Mouse (Mus musculus): ENCODE measurements around the gene Akap6. TPM values are rescaled to one million over a fixed set of nuclear protein-coding genes. Genes with fewer than 3 reads are reported as not detected.
A peak's percentile ranks its signal among the peaks of the same experiment; 100 is the strongest.

Akap6 gene
- polyA plus RNA-seq, 1 experiment from 2014 or later: 29.1 TPM

GRCm38 (mm10) chr12:52944949-52945348, 245.8 kb downstream of the Akap6 start:
- Histone ChIP-seq H3K4me3 (no peak overlapping the region), H3K4me1 (no peaks in the 10 kb centered on the region), H3K4me2 (no peak overlapping the region), H3K9ac (no peak overlapping the region), H3K9me3 (no peaks in the 10 kb centered on the region), H3K27ac (no peak overlapping the region), H3K36me3 (replicated peaks) (no peaks in the 10 kb centered on the region), H3K27me3 (replicated peaks) (no peaks in the 10 kb centered on the region)
- 0 out of 2 replicates have a peak, but pooled peaks have one; percentile 67 for ATAC-seq (replicated peaks)
- 82% methylated on average over 2 of the region's 2 CpGs for WGBS

- Histone ChIP-seq H3K9me3 (no peaks in the 10 kb centered on the region), H3K36me3 (replicated peaks) (no peaks in the 10 kb centered on the region), H3K4me3 (no peak overlapping the region), H3K27ac (no peak overlapping the region), H3K27me3 (replicated peaks) (no peaks in the 10 kb centered on the region), H3K4me2 (no peak overlapping the region), H3K9ac (no peak overlapping the region), H3K4me1 (no peaks in the 10 kb centered on the region)
- 82% methylated on average over 4 of the region's 4 CpGs for WGBS
- ATAC-seq (replicated peaks): no peak
Measured at GRCm38 (mm10) chr12:52950660-52951059, 251.5 kb downstream of the Akap6 start.

DNA sequence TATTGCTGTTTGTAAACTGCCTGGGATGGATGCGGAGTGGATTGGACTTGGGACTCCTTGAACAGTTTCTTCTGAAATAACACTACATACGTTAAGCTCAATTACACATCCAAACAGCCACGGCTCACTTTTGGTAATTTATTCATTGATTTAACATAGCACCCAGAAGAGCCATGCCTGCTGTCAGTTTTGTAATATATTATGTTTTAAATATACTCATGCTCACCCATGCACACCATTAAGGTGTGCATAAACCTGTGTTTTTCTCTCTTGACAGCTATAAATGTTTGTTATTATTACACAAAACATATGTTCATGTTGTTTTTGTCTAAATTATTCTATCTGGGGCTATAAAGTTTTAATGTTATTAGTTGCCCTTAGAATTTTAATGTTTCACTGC, 258.4 kb downstream of the Akap6 start:
- no peak overlapping the region for H3K4me2 ChIP-seq
- WGBS: 66% methylated on average over 3 of the region's 3 CpGs
- H3K4me1 ChIP-seq: no peaks in the 10 kb centered on the region
- H3K9ac ChIP-seq: no peak overlapping the region
- no peaks in the 10 kb centered on the region for H3K27me3 ChIP-seq (replicated peaks)
- no peaks in the 10 kb centered on the region for H3K36me3 ChIP-seq (replicated peaks)
- H3K4me3 ChIP-seq: no peak overlapping the region
- ATAC-seq (replicated peaks): no peak
- H3K9me3 ChIP-seq: no peaks in the 10 kb centered on the region
- H3K27ac ChIP-seq: no peak overlapping the region

DNA sequence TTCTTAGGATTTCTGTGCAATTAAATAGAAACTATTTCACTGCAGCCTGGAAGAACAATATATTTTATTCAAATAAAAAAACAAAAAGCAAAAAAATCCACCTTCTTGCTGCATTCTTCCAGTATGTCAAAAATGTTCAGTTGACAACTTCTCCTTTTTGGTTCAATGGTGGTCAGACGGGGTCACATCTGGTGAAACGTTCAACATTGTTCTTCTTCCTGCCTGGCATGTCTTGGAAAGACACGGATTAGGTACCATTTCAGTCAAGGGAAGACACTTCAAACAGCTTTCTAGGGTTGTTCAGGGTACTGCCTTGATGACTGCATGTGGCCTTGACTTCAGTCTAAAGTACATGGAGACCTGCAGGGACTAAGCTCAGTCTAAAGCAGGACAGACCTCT, 258.8 kb downstream of the Akap6 start:
- H3K4me3 ChIP-seq: no peak overlapping the region
- no peaks in the 10 kb centered on the region for H3K9me3 ChIP-seq
- ATAC-seq (replicated peaks): no peak
- no peak overlapping the region for H3K27ac ChIP-seq
- no peak overlapping the region for H3K4me2 ChIP-seq
- H3K4me1 ChIP-seq: no peaks in the 10 kb centered on the region
- no peaks in the 10 kb centered on the region for H3K36me3 ChIP-seq (replicated peaks)
- 44% methylated on average over 3 of the region's 3 CpGs for WGBS
- H3K9ac ChIP-seq: no peak overlapping the region
- no peaks in the 10 kb centered on the region for H3K27me3 ChIP-seq (replicated peaks)

DNA sequence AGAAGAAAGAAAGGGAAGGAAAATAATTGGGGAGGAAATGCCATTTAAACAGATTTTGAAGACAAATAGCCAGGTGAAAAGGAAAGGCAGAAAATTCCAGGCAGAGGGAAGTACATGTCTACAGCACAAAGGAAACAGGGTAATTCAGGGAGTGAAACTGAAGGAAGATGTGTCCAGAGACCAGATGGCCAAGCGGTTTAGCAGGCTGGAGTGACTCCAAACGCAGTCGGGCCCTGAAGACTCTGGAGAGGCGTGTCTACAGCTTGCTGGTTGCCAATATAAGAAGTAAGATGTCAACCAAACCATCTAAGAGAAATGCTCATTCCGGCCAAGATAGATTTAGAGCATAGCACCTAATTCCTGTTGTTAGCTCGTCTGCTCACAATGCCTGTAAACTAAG, 292.6 kb downstream of the Akap6 start:
- Histone ChIP-seq H3K9me3 (no peaks in the 10 kb centered on the region), H3K4me1 (peaks cover 5% of the 10 kb centered on the region), H3K36me3 (replicated peaks) (no peaks in the 10 kb centered on the region), H3K27me3 (replicated peaks) (no peaks in the 10 kb centered on the region), H3K27ac (no peak overlapping the region), H3K4me3 (no peak overlapping the region), H3K4me2 (no peak overlapping the region), H3K9ac (no peak overlapping the region)
- no peak for ATAC-seq (replicated peaks)
- 84% methylated on average over 6 of the region's 6 CpGs for WGBS

GRCm38 (mm10) chr12:53012336-53012735, 313.2 kb downstream of the Akap6 start:
- H3K4me3 ChIP-seq: no peak overlapping the region
- H3K9me3 ChIP-seq: no peaks in the 10 kb centered on the region
- no peaks in the 10 kb centered on the region for H3K27me3 ChIP-seq (replicated peaks)
- no peaks in the 10 kb centered on the region; the same call in 1 of the 2 replicates for H3K36me3 ChIP-seq (replicated peaks)
- no peaks in the 10 kb centered on the region for H3K4me1 ChIP-seq
- no peak for ATAC-seq (replicated peaks)
- WGBS: 13% methylated on average over 3 of the region's 3 CpGs
- no peak overlapping the region for H3K4me2 ChIP-seq
- H3K9ac ChIP-seq: no peak overlapping the region
- H3K27ac ChIP-seq: no peak overlapping the region

DNA sequence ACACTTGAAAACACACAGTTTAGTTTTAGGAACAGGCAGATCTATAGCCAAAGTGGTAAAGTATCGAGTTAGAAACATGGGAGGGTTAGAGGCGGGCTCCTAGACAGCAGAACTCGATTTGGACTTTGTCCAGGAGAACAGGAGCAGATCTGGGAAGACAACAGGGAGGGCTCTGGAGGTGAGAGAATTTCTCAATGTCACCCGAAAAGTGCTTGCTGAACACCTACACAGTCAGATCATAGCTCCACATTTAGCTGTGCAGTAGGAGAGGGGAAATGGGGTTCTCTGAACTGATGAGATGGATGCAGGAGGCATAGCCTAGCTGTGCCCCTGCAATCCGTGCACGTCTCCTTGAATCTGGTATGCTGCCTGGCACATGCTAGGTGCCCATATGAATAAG, 315.4 kb downstream of the Akap6 start:
- Histone ChIP-seq H3K9me3 (no peaks in the 10 kb centered on the region), H3K4me1 (no peaks in the 10 kb centered on the region), H3K4me3 (no peak overlapping the region), H3K4me2 (no peak overlapping the region), H3K36me3 (replicated peaks) (no peaks in the 10 kb centered on the region; the same call in 1 of the 2 replicates), H3K27me3 (replicated peaks) (no peaks in the 10 kb centered on the region), H3K27ac (no peak overlapping the region), H3K9ac (no peak overlapping the region)
- ATAC-seq (replicated peaks): no peak
- 91% methylated on average over 6 of the region's 6 CpGs for WGBS

DNA sequence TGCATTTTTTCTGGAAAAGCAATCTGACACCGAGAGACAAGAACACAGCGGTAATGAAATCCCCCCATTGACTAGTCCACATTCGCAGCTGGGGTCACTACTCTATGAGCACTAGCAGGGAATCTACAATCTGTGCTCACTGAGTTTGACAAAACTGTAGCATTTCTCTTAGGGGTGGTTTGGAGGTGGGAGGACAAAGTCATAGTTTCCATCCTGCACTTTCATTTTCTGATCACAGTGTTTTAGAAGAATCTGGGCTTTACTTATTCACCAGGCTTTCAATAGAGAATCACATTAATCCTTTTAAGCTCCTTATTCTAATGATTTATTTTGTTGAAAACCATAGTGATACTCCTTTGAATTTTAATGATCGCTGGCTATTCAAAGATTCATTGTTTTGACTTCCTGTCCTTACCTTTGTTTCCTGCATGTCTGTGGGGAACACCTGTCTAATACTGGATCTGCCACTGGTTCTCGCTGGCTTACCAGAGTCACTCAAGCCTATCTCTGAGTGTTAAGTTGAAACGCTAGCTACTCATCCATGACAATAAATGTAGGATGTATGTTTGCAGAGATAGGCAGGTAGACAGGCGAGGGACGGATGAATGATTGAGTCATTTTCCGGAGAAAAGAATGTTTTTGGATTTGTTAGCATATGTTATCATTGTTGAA, 325.5 kb downstream of the Akap6 start:
- ATAC-seq (replicated peaks): no peak
- Histone ChIP-seq H3K9me3 (no peaks in the 10 kb centered on the region), H3K4me2 (no peak overlapping the region), H3K27ac (no peak overlapping the region), H3K36me3 (replicated peaks) (0 out of 2 replicates have a peak, but pooled peaks cover 3% of the 10 kb centered on the region), H3K9ac (no peak overlapping the region), H3K4me1 (peaks cover 37% of the 10 kb centered on the region), H3K27me3 (replicated peaks) (no peaks in the 10 kb centered on the region), H3K4me3 (no peak overlapping the region)
- WGBS: 45% methylated on average over 9 of the region's 9 CpGs

GRCm38 (mm10) chr12:53027308-53027707, 328.1 kb downstream of the Akap6 start:
- ATAC-seq (replicated peaks): no peak
- no peak overlapping the region for H3K4me2 ChIP-seq
- no peak overlapping the region for H3K4me3 ChIP-seq
- H3K9me3 ChIP-seq: no peaks in the 10 kb centered on the region
- 77% methylated on average over 4 of the region's 4 CpGs for WGBS
- H3K4me1 ChIP-seq: peaks cover 41% of the 10 kb centered on the region
- H3K36me3 ChIP-seq (replicated peaks): 0 out of 2 replicates have a peak, but pooled peaks cover 3% of the 10 kb centered on the region
- no peaks in the 10 kb centered on the region for H3K27me3 ChIP-seq (replicated peaks)
- no peak overlapping the region for H3K9ac ChIP-seq
- no peak overlapping the region for H3K27ac ChIP-seq

DNA sequence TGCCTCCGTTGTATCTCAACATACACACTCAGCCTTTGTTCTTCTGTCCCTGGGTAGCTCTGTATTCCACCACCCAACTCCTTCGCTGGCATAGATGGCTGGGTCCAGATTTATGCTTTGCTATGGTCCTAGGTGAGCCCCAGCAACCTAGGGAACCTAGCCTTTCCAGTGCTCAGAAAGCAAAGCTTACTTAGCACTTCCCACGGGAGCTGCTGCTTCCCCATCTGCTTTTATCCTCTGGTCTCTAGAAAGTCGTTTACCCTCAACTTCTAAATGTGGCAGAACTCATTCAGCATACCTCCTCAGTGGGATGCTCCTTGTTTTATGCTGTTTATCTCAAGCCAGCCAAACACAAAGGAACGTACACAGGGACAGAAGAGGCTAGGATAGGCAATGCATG, 329.7 kb downstream of the Akap6 start:
- WGBS: 62% methylated on average over 5 of the region's 5 CpGs
- no peak for ATAC-seq (replicated peaks)
- H3K9me3 ChIP-seq: no peaks in the 10 kb centered on the region
- H3K27ac ChIP-seq: no peak overlapping the region
- no peaks in the 10 kb centered on the region for H3K27me3 ChIP-seq (replicated peaks)
- H3K4me2 ChIP-seq: no peak overlapping the region
- peaks cover 46% of the 10 kb centered on the region for H3K4me1 ChIP-seq
- 0 out of 2 replicates have a peak, but pooled peaks cover 3% of the 10 kb centered on the region for H3K36me3 ChIP-seq (replicated peaks)
- H3K9ac ChIP-seq: no peak overlapping the region
- H3K4me3 ChIP-seq: no peak overlapping the region

GRCm38 (mm10) chr12:53029910-53030309, 330.7 kb downstream of the Akap6 start:
- Histone ChIP-seq H3K9me3 (no peaks in the 10 kb centered on the region), H3K4me3 (no peak overlapping the region), H3K9ac (no peak overlapping the region), H3K27ac (no peak overlapping the region), H3K4me2 (no peak overlapping the region), H3K27me3 (replicated peaks) (no peaks in the 10 kb centered on the region), H3K4me1 (peaks cover 41% of the 10 kb centered on the region), H3K36me3 (replicated peaks) (0 out of 2 replicates have a peak, but pooled peaks cover 3% of the 10 kb centered on the region)
- no peak for ATAC-seq (replicated peaks)
- 44% methylated on average over 6 of the region's 6 CpGs for WGBS

GRCm38 (mm10) chr12:53032762-53033161, 333.6 kb downstream of the Akap6 start:
- Histone ChIP-seq H3K4me2 (peak overlapping the region; percentile 3; the same call in 1 of the 2 replicates), H3K9ac (no peak overlapping the region), H3K27ac (peak overlapping the region; percentile 55), H3K9me3 (no peaks in the 10 kb centered on the region), H3K4me3 (no peak overlapping the region), H3K36me3 (replicated peaks) (no peaks in the 10 kb centered on the region), H3K4me1 (peaks cover 28% of the 10 kb centered on the region), H3K27me3 (replicated peaks) (no peaks in the 10 kb centered on the region)
- peak; percentile 84 for ATAC-seq (replicated peaks)
- WGBS: 7% methylated on average over 7 of the region's 7 CpGs

DNA sequence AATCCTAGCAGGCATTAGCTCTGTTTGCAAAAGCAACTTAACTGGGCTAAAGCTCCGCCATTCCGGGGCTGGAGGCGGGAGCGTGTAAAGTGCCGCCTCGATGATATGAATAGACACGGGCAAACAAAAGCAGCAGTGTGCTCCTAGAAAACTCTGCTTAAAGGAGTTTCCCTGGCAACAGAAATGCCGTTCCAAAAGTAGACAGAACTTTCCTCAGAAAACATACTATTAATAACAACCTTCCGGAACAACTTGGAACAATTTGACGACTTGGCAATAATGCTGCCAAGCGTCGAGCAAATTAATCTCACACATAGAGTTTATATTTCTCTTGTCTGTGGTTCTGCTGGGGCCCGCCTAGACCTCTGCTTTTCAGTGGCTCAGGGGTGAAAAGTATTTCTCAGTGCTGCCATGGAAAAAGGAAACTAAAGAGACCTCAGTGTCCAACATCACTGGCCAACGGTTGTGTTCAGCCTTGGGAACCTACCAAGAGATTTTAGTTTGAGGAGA, 334.3 kb downstream of the Akap6 start:
- WGBS: 3% methylated on average over 14 of the region's 14 CpGs
- H3K27ac ChIP-seq: peak overlapping the region; percentile 55
- no peak overlapping the region for H3K4me3 ChIP-seq
- no peaks in the 10 kb centered on the region for H3K9me3 ChIP-seq
- H3K4me1 ChIP-seq: peaks cover 28% of the 10 kb centered on the region
- H3K27me3 ChIP-seq (replicated peaks): no peaks in the 10 kb centered on the region
- no peaks in the 10 kb centered on the region for H3K36me3 ChIP-seq (replicated peaks)
- peak; percentile 72 for ATAC-seq (replicated peaks)
- H3K4me2 ChIP-seq: peak overlapping the region; percentile 20
- no peak overlapping the region for H3K9ac ChIP-seq

Data from midbrain, embryonic 15.5 days (tissue).